Mouse (Mus musculus) ES-E14 (cell line): Measurements from ENCODE around the gene Npff.

Source experiments
- CHD2 ChIP-seq: IDR thresholded peaks from 2 replicates; pipeline ENCODE4 v1.6.1; 2014; ENCODE audit warnings: mild to moderate bottlenecking, low read depth, low read length, inconsistent platforms
- HCFC1 ChIP-seq: IDR thresholded peaks from 2 replicates; pipeline ENCODE4 v1.6.1; 2012; ENCODE audit warnings: low read length, inconsistent platforms, borderline replicate concordance; ENCODE audit not compliant: insufficient read depth
- MAFK ChIP-seq: IDR thresholded peaks from 2 replicates; pipeline ENCODE4 v1.6.1; 2014; ENCODE audit warnings: mild to moderate bottlenecking, low read depth, low read length, inconsistent platforms; ENCODE audit not compliant: insufficient read depth
- ZC3H11A ChIP-seq: IDR thresholded peaks from 2 replicates; pipeline ENCODE4 v1.6.1; 2012; ENCODE audit warnings: low read depth, mild to moderate bottlenecking, inconsistent platforms, low read length, borderline replicate concordance

DNA sequence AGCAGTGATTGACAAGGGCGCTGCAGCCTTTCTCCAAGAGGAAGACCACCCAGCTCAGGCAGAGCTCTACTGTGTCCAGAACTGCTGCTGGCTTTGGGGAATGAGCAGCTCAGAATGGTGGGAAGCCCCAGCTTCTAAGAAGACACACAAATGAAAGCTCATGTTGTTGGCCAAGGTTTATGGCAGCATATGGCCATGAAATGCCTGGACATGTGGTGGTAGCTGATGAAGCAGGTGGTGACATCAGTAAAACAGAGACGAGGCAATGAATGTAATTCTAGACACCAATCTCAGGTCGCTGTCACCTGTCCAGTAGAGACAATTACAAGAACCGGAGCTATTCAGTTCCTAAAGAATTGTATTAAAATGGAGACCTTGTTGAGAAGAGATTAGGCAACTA is 20.1 kb upstream of the Npff start:
- TF ChIP-seq HCFC1 (no peak), MAFK (no peak), ZC3H11A (no peak), CHD2 (no peak)
